8 mouse cellular contexts compared by ENCODE assay signal in genomic region chr17:65071114-65071513, GRCm38 (mm10).
DNase-seq lines count a peak whose midpoint lies in the region.

No protein-coding gene starts in this region.

- peak; percentile 42 to 60 for DNase-seq in heart, postnatal 14 days
- no peak for DNase-seq in heart, postnatal 25 days (ENCODE audit: low spot score)
- DNase-seq in ovary, postnatal 14 days (ENCODE audit: low spot score): peak; percentile 25
- DNase-seq in ovary, adult 18-20 months (ENCODE audit: low spot score): no peak
- peak; percentile 20 for DNase-seq in embryo, embryonic 11.5 days (ENCODE audit: low read depth, low spot score)
- peak; percentile 10 for DNase-seq in retina, postnatal 1 day
- DNase-seq in urinary bladder, postnatal 36 days (ENCODE audit: low spot score in 2 of 2): no peak
- DNase-seq in thymus, postnatal 36 days: no peak

- intact Hi-C loops in heart, postnatal 14 days (cut with DNase I): loop anchor here (1.0 kb wide), 1 partner anchor 181 kb away; no protein-coding TSS in a partner anchor
- intact Hi-C loops in heart, postnatal 25 days (cut with DNase I): loop anchor here (2.0 to 10.0 kb wide), 3 partner anchors 182 to 491 kb away; no protein-coding TSS in a partner anchor

Comparison
In these comparisons a context has a peak if more than half of its experiments do, and no peak if none do; other contexts are left out.
1. DNase-seq: peak in heart, postnatal 14 days (2 of 2), ovary, postnatal 14 days (single experiment), embryo, embryonic 11.5 days (single experiment) and retina, postnatal 1 day (single experiment); none in heart, postnatal 25 days (single experiment), ovary, adult 18-20 months (single experiment), urinary bladder, postnatal 36 days (0 of 2) and thymus, postnatal 36 days (0 of 2).